Mouse (Mus musculus) gastrocnemius, postnatal 10 days (tissue): ENCODE results near the gene Gm20388. TPM values are rescaled to one million over a fixed set of nuclear protein-coding genes. Genes with fewer than 3 reads are reported as not detected.

Experiments
- DNase-seq: peaks from one replicate; pipeline ENCODE4 v3.0.0; 2021; ENCODE audit warnings: mixed read lengths
- total RNA-seq, 2 experiments: library from RNA; stranded (reverse); gene quantifications; 2 replicates each; pipeline ENCODE4 v1.2.3; 2021

Gm20388 gene
- total RNA-seq, 2 experiments from 2014 or later = 2.9 to 6.0 TPM

GRCm38 (mm10) chr8:120746007-120746701, 835.5 kb downstream of the Gm20388 start:
- no peak for DNase-seq

- DNase-seq = no peak
Observed at GRCm38 (mm10) chr8:120747286-120747685, 836.6 kb downstream of the Gm20388 start.

GRCm38 (mm10) chr8:120750616-120751015, 840.0 kb downstream of the Gm20388 start:
- no peak for DNase-seq

GRCm38 (mm10) chr8:120751226-120752081, 840.8 kb downstream of the Gm20388 start:
- no peak for DNase-seq

- DNase-seq = peak; percentile 57
Observed at GRCm38 (mm10) chr8:120752082-120752452, 841.4 kb downstream of the Gm20388 start.

- no peak for DNase-seq
Observed at GRCm38 (mm10) chr8:120753476-120753875, 842.8 kb downstream of the Gm20388 start.

GRCm38 (mm10) chr8:120755306-120756297, 845.0 kb downstream of the Gm20388 start:
- no peak for DNase-seq

- DNase-seq = no peak
Observed at GRCm38 (mm10) chr8:120758005-120758404, 847.4 kb downstream of the Gm20388 start.

GRCm38 (mm10) chr8:120759847-120760246, 849.2 kb downstream of the Gm20388 start:
- DNase-seq = no peak

- DNase-seq = no peak
Observed at GRCm38 (mm10) chr8:120760341-120761215, 849.9 kb downstream of the Gm20388 start.

- DNase-seq = no peak
Observed at GRCm38 (mm10) chr8:120763267-120763666, 852.6 kb downstream of the Gm20388 start.

- no peak for DNase-seq
Observed at GRCm38 (mm10) chr8:120764638-120765037, 854.0 kb downstream of the Gm20388 start.

GRCm38 (mm10) chr8:120766622-120767021, 856.0 kb downstream of the Gm20388 start:
- DNase-seq = no peak

- DNase-seq = no peak
Observed at GRCm38 (mm10) chr8:120768454-120769218, 858.0 kb downstream of the Gm20388 start.

GRCm38 (mm10) chr8:120777184-120777583, 866.5 kb downstream of the Gm20388 start:
- DNase-seq = no peak

GRCm38 (mm10) chr8:120777732-120778131, 867.1 kb downstream of the Gm20388 start:
- DNase-seq = no peak

GRCm38 (mm10) chr8:120779106-120779505, 868.5 kb downstream of the Gm20388 start:
- no peak for DNase-seq

GRCm38 (mm10) chr8:120783781-120784180, 873.1 kb downstream of the Gm20388 start:
- no peak for DNase-seq

GRCm38 (mm10) chr8:120786753-120787152, 876.1 kb downstream of the Gm20388 start:
- no peak for DNase-seq

GRCm38 (mm10) chr8:120787631-120788030, 877.0 kb downstream of the Gm20388 start:
- no peak for DNase-seq
